Mouse (Mus musculus): ENCODE data around the gene B4galnt1.

DNA sequence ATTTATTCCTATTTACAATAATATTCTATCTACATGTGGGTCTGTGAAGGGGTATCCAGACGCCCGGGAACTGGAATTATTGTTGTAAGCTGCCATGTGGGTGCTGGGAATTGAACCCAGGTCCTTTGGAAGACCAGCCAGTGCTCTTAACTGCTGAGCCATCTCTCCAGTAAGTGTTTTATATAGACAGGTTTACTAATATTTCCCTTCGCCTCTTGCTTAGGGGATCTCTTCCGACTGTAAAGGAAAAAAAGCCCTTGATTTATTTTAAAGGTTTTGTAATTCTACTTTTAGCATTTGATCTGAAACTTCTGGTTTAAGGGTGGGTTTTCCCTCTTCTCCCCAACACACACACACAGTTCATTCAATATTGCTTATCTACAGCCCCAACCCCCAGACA is 835 bp upstream of the B4galnt1 start:
- TF ChIP-seq CTCF (IDR thresholded peaks at IDR 0.05; ENCODE audit: borderline replicate concordance, control insufficient read depth, extremely low read depth, insufficient read depth, low read length, poor library complexity) (no peak), POLR2A (IDR thresholded peaks at IDR 0.05; ENCODE audit: control insufficient read depth, extremely low read depth, insufficient read depth, low read length, poor library complexity) (no peak)

Measured in thymus, adult 2 months (tissue).